Mouse (Mus musculus) stomach, postnatal 0 days (tissue): ENCODE results near the gene Gmds. TPM values are rescaled to one million over a fixed set of nuclear protein-coding genes. Genes with fewer than 3 reads are reported as not detected.

ENCODE experiments used
- ATAC-seq: fragments of 200-750 bp; cut with Nextera tagmentation; 2 replicates; pipeline ENCODE4 v1.8.0; 2017; ENCODE audit not compliant: low FRiP score, low TSS enrichment
- DNase-seq: peaks from one replicate; pipeline ENCODE4 v3.0.0-alpha.2; 2016; ENCODE audit warnings: low spot score
- H3K27ac ChIP-seq: fragments of 300-500 bp; sonication (generic); replicated peaks from 2 replicates; pipeline ENCODE4 v1.5.1; 2014; ENCODE audit warnings: mild to moderate bottlenecking, control low read depth
- H3K27me3 ChIP-seq: fragments of 300-500 bp; sonication (generic); 2 replicates; pipeline ENCODE4 v1.6.1; 2014; ENCODE audit warnings: low read length; ENCODE audit not compliant: control insufficient read depth, insufficient read depth
- H3K36me3 ChIP-seq: fragments of 300-500 bp; sonication (generic); 2 replicates; pipeline ENCODE4 v1.6.1; 2014; ENCODE audit warnings: low read length, mixed read lengths; ENCODE audit not compliant: control insufficient read depth, insufficient read depth
- H3K4me1 ChIP-seq: fragments of 300-500 bp; sonication (generic); replicated peaks from 2 replicates; pipeline ENCODE4 v1.6.1; 2014; ENCODE audit warnings: antibody characterized with exemption; ENCODE audit not compliant: control insufficient read depth, insufficient read depth
- H3K4me2 ChIP-seq: fragments of 300-500 bp; sonication (generic); replicated peaks from 2 replicates; pipeline ENCODE4 v1.6.1; 2014; ENCODE audit warnings: low read depth, mild to moderate bottlenecking, control low read depth, moderate library complexity
- H3K4me3 ChIP-seq: fragments of 300-500 bp; sonication (generic); 2 replicates; pipeline ENCODE4 v1.5.1; 2014; ENCODE audit warnings: low read depth, low read length, control low read depth
- H3K9ac ChIP-seq: fragments of 300-500 bp; sonication (generic); 2 replicates; pipeline ENCODE4 v1.6.1; 2014; ENCODE audit warnings: mild to moderate bottlenecking, low read length, control low read depth, mixed read lengths
- H3K9me3 ChIP-seq: fragments of 300-500 bp; sonication (generic); 2 replicates; pipeline ENCODE4 v1.6.1; 2016; ENCODE audit warnings: low read length; ENCODE audit not compliant: control insufficient read depth
- CTCF ChIP-seq: IDR thresholded peaks from 2 replicates; pipeline ENCODE4 v1.5.1; 2016; ENCODE audit warnings: antibody characterized with exemption, low read depth, mild to moderate bottlenecking, moderate library complexity
- EP300 ChIP-seq: optimal IDR thresholded peaks from 2 replicates; pipeline ENCODE3; 2016; ENCODE audit warnings: antibody characterized with exemption
- WGBS: fragments of 180-500 bp; shearing (Covaris S2); extraction: QIAGEN DNeasy Blood & Tissue Kit; methylation state at CpG from one replicate; pipeline ENCODE4 v1.1.7; 2014; 5-methylcytosine and 5-hydroxymethylcytosine counted together
- polyA plus RNA-seq: library from polyadenylated mRNA; unstranded; fragments of >200 nt; fragmentation: Nextera tagmentation; extraction: Ambion mirVana; gene quantifications from 2 replicates; pipeline ENCODE4 v1.2.1, GENCODE M21; 2015

The Gmds gene
- polyA plus RNA-seq, 1 experiment from 2014 or later: 102 TPM

DNA sequence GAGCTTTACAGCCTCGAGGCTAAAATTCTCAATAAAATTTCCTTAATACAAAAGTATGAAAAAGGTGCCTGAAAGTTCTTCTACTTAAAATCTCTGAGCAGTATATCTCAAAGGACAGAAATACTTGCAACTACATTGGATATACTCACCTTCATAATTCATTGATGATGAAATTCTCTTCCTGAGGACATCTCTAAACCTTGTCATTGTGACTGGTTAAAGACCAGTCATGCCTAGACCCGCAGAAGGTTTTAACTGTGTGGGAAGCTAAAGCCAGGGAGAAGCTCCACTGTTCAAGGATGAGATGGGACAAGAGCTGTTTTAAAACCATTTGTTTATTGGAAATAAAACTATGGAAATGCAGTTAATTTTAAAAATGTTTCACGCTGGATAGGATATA is 558.2 kb downstream of the Gmds start:
- 80% methylated on average over 3 of the region's 3 CpGs for WGBS
- ATAC-seq (no peak), DNase-seq (no peak)
- Histone ChIP-seq H3K9ac (no peak overlapping the region), H3K36me3 (no peaks in the 10 kb centered on the region), H3K4me3 (no peak overlapping the region), H3K4me1 (no peaks in the 10 kb centered on the region), H3K4me2 (no peak overlapping the region), H3K27ac (no peak overlapping the region), H3K9me3 (no peaks in the 10 kb centered on the region), H3K27me3 (no peaks in the 10 kb centered on the region)
- TF ChIP-seq EP300 (no peak), CTCF (no peak)

GRCm38 (mm10) chr13:31779281-31779981 is 559.1 kb downstream of the Gmds start:
- no peak overlapping the region; the same call in 1 of the 2 replicates for H3K4me2 ChIP-seq
- H3K4me1 ChIP-seq: no peaks in the 10 kb centered on the region
- no peaks in the 10 kb centered on the region for H3K9me3 ChIP-seq
- no peaks in the 10 kb centered on the region for H3K27me3 ChIP-seq
- 0 out of 2 replicates have a peak, but pooled peaks have one; percentile 45 for ATAC-seq
- no peak overlapping the region for H3K9ac ChIP-seq
- no peak overlapping the region for H3K27ac ChIP-seq
- DNase-seq: no peak
- H3K4me3 ChIP-seq: no peak overlapping the region
- H3K36me3 ChIP-seq: no peaks in the 10 kb centered on the region
- WGBS: 46% methylated on average over 17 of the region's 17 CpGs
- no peak for TF ChIP-seq EP300
- TF ChIP-seq CTCF: no peak

- WGBS: 77% methylated on average over 5 of the region's 5 CpGs
- no peak overlapping the region for H3K27ac ChIP-seq
- no peak overlapping the region for H3K4me3 ChIP-seq
- H3K36me3 ChIP-seq: no peaks in the 10 kb centered on the region
- no peak for TF ChIP-seq CTCF
- no peak for TF ChIP-seq EP300
- no peak overlapping the region for H3K4me2 ChIP-seq
- no peaks in the 10 kb centered on the region for H3K4me1 ChIP-seq
- no peaks in the 10 kb centered on the region for H3K9me3 ChIP-seq
- H3K9ac ChIP-seq: no peak overlapping the region
- DNase-seq (no peak), ATAC-seq (no peak)
- no peaks in the 10 kb centered on the region for H3K27me3 ChIP-seq
Measured at GRCm38 (mm10) chr13:31775762-31776161, 562.8 kb downstream of the Gmds start.

DNA sequence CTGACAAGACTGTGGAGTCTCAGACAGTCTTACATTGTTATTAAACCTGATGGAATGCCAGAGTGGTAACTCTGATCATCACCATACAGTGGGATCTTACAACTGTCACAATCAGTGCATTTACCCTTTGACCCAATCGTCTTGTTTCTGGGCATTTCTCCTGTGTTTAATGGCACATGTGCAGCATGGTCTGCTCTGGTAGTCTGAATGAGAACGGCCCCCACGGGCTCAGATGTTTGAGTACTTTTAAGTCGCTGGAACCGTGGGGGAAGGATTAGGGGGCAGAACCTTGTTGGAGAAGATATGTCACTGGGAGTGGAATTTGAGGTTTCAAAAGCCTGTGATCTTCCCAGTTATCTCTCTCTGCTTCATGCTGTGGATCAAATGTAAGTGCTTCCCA is 565.7 kb downstream of the Gmds start:
- no peak overlapping the region for H3K4me3 ChIP-seq
- H3K4me1 ChIP-seq: no peaks in the 10 kb centered on the region
- no peaks in the 10 kb centered on the region for H3K36me3 ChIP-seq
- no peak overlapping the region for H3K9ac ChIP-seq
- TF ChIP-seq EP300: no peak
- TF ChIP-seq CTCF: no peak
- H3K27me3 ChIP-seq: no peaks in the 10 kb centered on the region
- no peaks in the 10 kb centered on the region for H3K9me3 ChIP-seq
- H3K4me2 ChIP-seq: no peak overlapping the region
- DNase-seq (no peak), ATAC-seq (no peak)
- H3K27ac ChIP-seq: no peak overlapping the region
- 79% methylated on average over 5 of the region's 5 CpGs for WGBS
